Comparison of ENCODE assay signal across 1 mouse cellular context in genomic region chr11:70982557-70983228, GRCm38 (mm10).
TF ChIP-seq lines count a peak whose summit lies in the region.

TSS of gene C1qbp (minus strand) at chr11:70983026.

TF ChIP-seq in CH12.LX, 34 proteins besides CTCF, POLR2A, EP300 and RAD21 (continued from another document):
- peak; percentile 94 for TF ChIP-seq MAX (IDR thresholded peaks at IDR 0.05; ENCODE audit: low read length)
- TF ChIP-seq NELFE (IDR thresholded peaks at IDR 0.05; ENCODE audit: low read depth, low read length): peak; percentile 71
- TF ChIP-seq MAZ (IDR thresholded peaks at IDR 0.05; ENCODE audit: low read depth, low read length): peak; percentile 97
- TF ChIP-seq CHD1 (IDR thresholded peaks at IDR 0.05; ENCODE audit: low read depth, low read length): no peak
- peak; percentile 97 for TF ChIP-seq BHLHE40 (IDR thresholded peaks at IDR 0.05; ENCODE audit: low read depth, low read length)
- TF ChIP-seq NRF1 (IDR thresholded peaks at IDR 0.05; ENCODE audit: low read depth, low read length): no peak; the same call in 1 of the 2 replicates
- TF ChIP-seq UBTF (IDR thresholded peaks at IDR 0.05; ENCODE audit: low read depth, low read length): peak; percentile 91; the same call in 1 of the 2 replicates
- peak; percentile 81; the same call in 1 of the 2 replicates for TF ChIP-seq SIN3A (IDR thresholded peaks at IDR 0.05; ENCODE audit: low read length)
- no peak for TF ChIP-seq PAX5 (IDR thresholded peaks at IDR 0.05; ENCODE audit: low read length)
- no peak for TF ChIP-seq JUND (conservative IDR thresholded peaks at IDR 0.05; ENCODE audit: low read depth, low read length)
- TF ChIP-seq MXI1 (IDR thresholded peaks at IDR 0.05; ENCODE audit: low read depth, low read length): peak; percentile 99
- TF ChIP-seq RCOR1 (conservative IDR thresholded peaks at IDR 0.05; ENCODE audit: low read depth, low read length): no peak
- peak; percentile 96 for TF ChIP-seq TCF12 (IDR thresholded peaks at IDR 0.05; ENCODE audit: low read depth, low read length)
